8 mouse cellular contexts compared by ENCODE assay signal in the genomic region with DNA sequence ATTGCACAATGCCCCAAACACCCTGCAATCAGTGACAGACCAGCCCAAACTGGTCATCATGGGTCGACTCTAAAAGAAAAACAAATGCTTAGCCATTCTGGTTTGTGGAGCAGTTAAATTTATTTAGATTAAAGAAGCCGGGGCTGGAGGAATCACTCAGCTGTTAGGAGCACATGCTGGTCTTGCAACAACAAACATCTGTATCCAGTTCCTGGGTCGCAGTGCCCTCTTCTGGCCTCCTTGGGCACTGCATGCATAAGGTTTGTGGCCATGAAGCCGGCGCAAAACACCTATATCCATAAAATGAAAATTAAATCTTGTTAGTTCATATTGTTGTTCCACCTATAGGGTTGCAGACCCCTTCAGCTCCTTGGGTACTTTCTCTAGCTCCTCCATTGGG. TPM values are rescaled to one million over a fixed set of nuclear protein-coding genes. Genes with fewer than 3 reads are reported as not detected.
DNase-seq lines count a peak whose midpoint lies in the region; ATAC-seq lines count a peak whose summit lies in the region.

No protein-coding gene starts in this region.

- no peaks in the 10 kb centered on the region for H3K27me3 ChIP-seq in hindbrain, embryonic 10.5 days (ENCODE audit: insufficient read depth, poor library complexity, severe bottlenecking)
- H3K27me3 ChIP-seq in hindbrain, embryonic 16.5 days (replicated peaks; ENCODE audit: control insufficient read depth, insufficient read depth, low read length) = no peaks in the 10 kb centered on the region

- no peaks in the 10 kb centered on the region for H3K9me3 ChIP-seq in hindbrain, embryonic 10.5 days
- no peaks in the 10 kb centered on the region for H3K9me3 ChIP-seq in hindbrain, embryonic 16.5 days (ENCODE audit: control insufficient read depth, low read length)

- H3K27ac ChIP-seq in hindbrain, embryonic 10.5 days = no peak overlapping the region
- H3K27ac ChIP-seq in hindbrain, embryonic 16.5 days (ENCODE audit: low read depth, low read length) = no peak overlapping the region

- H3K9ac ChIP-seq in hindbrain, embryonic 16.5 days (ENCODE audit: low read depth, low read length) = no peak overlapping the region

- 26% methylated on average over 5 of the region's 5 CpGs for whole genome bisulfite sequencing in hindbrain, embryonic 10.5 days
- WGBS in hindbrain, embryonic 16.5 days = 26% methylated on average over 5 of the region's 5 CpGs

- H3K4me3 ChIP-seq in hindbrain, embryonic 10.5 days = no peak overlapping the region
- H3K4me3 ChIP-seq in hindbrain, embryonic 16.5 days (ENCODE audit: low read length) = no peak overlapping the region

- peak; percentile 64 for DNase-seq in hindbrain, embryonic 10.5 days (ENCODE audit: low spot score)
- peak; percentile 69 for DNase-seq in CD4-positive helper T cell, adult 2 months (ENCODE audit: low read depth, low spot score)
- peak; percentile 92 for DNase-seq in ZHBTc4 (ENCODE audit: low read depth, low spot score)
- peak; percentile 59 for DNase-seq in embryo, embryonic 11 days
- peak; percentile 49 to 51 for DNase-seq in layer of hippocampus, postnatal 10 days (ENCODE audit: low spot score in 2 of 2)
- DNase-seq in thymus, postnatal 4 days = peak; percentile 88

- no peak for ATAC-seq in hindbrain, embryonic 16.5 days
- peak; percentile 69; the same call in 1 of the 2 replicates for ATAC-seq in neutrophil, adult 5-6 weeks (ENCODE audit: extremely low read depth, insufficient number of reproducible peaks, low FRiP score, poor library complexity, severe bottlenecking)

- H3K4me1 ChIP-seq in hindbrain, embryonic 10.5 days (replicated peaks) = no peaks in the 10 kb centered on the region
- H3K4me1 ChIP-seq in hindbrain, embryonic 16.5 days (ENCODE audit: control insufficient read depth, insufficient read depth, low read depth, low read length) = no peaks in the 10 kb centered on the region

- H3K36me3 ChIP-seq in hindbrain, embryonic 10.5 days = no peaks in the 10 kb centered on the region
- no peaks in the 10 kb centered on the region for H3K36me3 ChIP-seq in hindbrain, embryonic 16.5 days (ENCODE audit: control insufficient read depth, insufficient read depth, low read length)

- H3K4me2 ChIP-seq in hindbrain, embryonic 16.5 days (ENCODE audit: low read length) = no peak overlapping the region

RNA-seq across cellular contexts. Expression of gene Glo1, which starts 54.9 kb away (rescaled TPM):
- polyA plus RNA-seq in hindbrain, embryonic 10.5 days (2016; fragmentation: Nextera tagmentation; extraction: Ambion mirVana) = 230 and 231 TPM in 2 replicates
- polyA plus RNA-seq in hindbrain, embryonic 16.5 days (2015; fragmentation: Nextera tagmentation; extraction: Ambion mirVana) = 170 and 172 TPM in 2 replicates
- 100 to 1,000 TPM; 153 TPM for total RNA-seq in layer of hippocampus, postnatal 10 days (2021)
- 25.4 and 32.2 TPM in 2 replicates for total RNA-seq in neutrophil, adult 5-6 weeks (2017)

RNA-seq across cellular contexts. Expression of gene Dnah8, which starts 57.5 kb away (rescaled TPM):
- polyA plus RNA-seq in hindbrain, embryonic 10.5 days (2016; fragmentation: Nextera tagmentation; extraction: Ambion mirVana) = 1.0 and 1.3 TPM in 2 replicates
- polyA plus RNA-seq in hindbrain, embryonic 16.5 days (2015; fragmentation: Nextera tagmentation; extraction: Ambion mirVana) = 1.7 and 2.4 TPM in 2 replicates
- total RNA-seq in layer of hippocampus, postnatal 10 days (2021) = 1 to 10 TPM; 2.7 to 4.2 TPM
- 19.5 and 21.6 TPM in 2 replicates for total RNA-seq in neutrophil, adult 5-6 weeks (2017)
